Mouse (Mus musculus) forebrain, embryonic 13.5 days (tissue): ENCODE data around the gene Gatc. TPM values are rescaled to one million over a fixed set of nuclear protein-coding genes. Genes with fewer than 3 reads are reported as not detected.

Source experiments
- ATAC-seq: fragments of 200-750 bp; cut with Nextera tagmentation; 2 replicates; pipeline ENCODE4 v1.8.0; 2017
- H3K27ac ChIP-seq: fragments of 300-500 bp; sonication (generic); 2 replicates; pipeline ENCODE4 v1.5.1; 2015; ENCODE audit warnings: inconsistent platforms, mild to moderate bottlenecking, moderate library complexity
- H3K27me3 ChIP-seq: fragments of 300-500 bp; sonication (generic); 2 replicates; pipeline ENCODE4 v1.6.1; 2015; ENCODE audit warnings: mild to moderate bottlenecking, inconsistent platforms
- H3K36me3 ChIP-seq: fragments of 300-500 bp; sonication (generic); 2 replicates; pipeline ENCODE4 v1.6.1; 2015; ENCODE audit warnings: mild to moderate bottlenecking, inconsistent platforms; ENCODE audit not compliant: poor library complexity, severe bottlenecking
- H3K4me1 ChIP-seq: fragments of 300-500 bp; sonication (generic); 2 replicates; pipeline ENCODE4 v1.6.1; 2015; ENCODE audit warnings: inconsistent platforms
- H3K4me2 ChIP-seq: fragments of 300-500 bp; sonication (generic); 2 replicates; pipeline ENCODE4 v1.6.1; 2015; ENCODE audit warnings: inconsistent platforms, mild to moderate bottlenecking, moderate library complexity
- H3K4me3 ChIP-seq: fragments of 300-500 bp; sonication (generic); 2 replicates; pipeline ENCODE4 v1.5.1; 2015; ENCODE audit warnings: mild to moderate bottlenecking, inconsistent platforms
- H3K9ac ChIP-seq: fragments of 300-500 bp; sonication (generic); 2 replicates; pipeline ENCODE4 v1.6.1; 2015; ENCODE audit warnings: mild to moderate bottlenecking, inconsistent platforms
- H3K9me3 ChIP-seq: fragments of 300-500 bp; sonication (generic); replicated peaks from 2 replicates; pipeline ENCODE4 v1.6.1; 2016; ENCODE audit warnings: inconsistent platforms
- WGBS: fragments of 180-500 bp; shearing (Covaris S2); methylation state at CpG from one replicate; pipeline ENCODE4 v1.1.7; 2015; 5-methylcytosine and 5-hydroxymethylcytosine counted together
- polyA plus RNA-seq: library from polyadenylated mRNA; unstranded; fragments of >200 nt; fragmentation: Nextera tagmentation; extraction: Ambion mirVana; gene quantifications from 2 replicates; pipeline ENCODE4 v1.2.1, GENCODE M21; 2015

The Gatc gene
- polyA plus RNA-seq, 1 experiment from 2014 or later, result 34.1 TPM

DNA sequence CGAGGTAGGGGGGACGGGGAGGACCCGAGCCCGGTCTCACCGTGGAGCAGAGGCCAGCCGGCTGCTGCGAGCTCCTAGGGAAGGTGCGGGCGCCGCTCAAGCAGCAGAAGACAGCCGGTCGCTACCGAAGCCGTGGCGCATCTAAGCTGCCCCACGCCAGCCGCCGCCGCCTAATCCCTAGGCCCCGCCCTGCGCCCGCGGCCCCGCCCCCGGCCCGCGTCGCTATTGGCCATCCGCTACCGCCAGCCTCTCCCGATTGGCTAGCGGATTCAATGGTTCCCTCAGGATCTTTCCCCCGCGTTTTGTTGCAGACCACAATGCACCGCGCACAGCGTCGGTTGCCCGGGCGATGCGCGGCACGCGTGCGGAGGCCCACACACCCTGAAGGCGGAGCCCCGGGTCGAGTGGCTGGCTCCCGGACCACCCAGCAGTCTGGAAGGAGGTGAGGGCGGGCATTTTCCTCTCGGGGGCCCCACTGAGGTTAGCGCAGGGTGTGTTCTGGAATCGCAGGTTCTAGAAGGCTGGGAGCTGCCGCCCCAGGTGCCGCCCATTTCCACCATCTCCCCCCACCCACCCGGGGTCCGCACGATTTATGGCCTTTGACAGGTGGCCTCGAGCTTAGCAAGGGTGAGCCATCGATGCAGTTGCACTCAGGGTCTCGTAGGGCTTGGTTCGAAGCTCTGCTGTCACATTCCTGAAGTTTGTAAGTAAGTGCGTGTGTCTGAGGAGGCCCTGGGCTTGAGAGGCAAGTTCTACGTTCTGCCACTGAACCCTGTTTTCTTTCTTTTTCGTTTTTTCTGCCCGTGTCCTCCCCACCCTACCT lies 40.0 kb downstream of the Gatc start, which contains the start of gene Dynll1:
TSS of gene Dynll1 (minus strand) at position 208 of the 823 bp plus-strand sequence.
- Histone ChIP-seq H3K4me1 (peaks cover 32% of the 10 kb centered on the region), H3K27ac (peak within 1 kb of the TSS; percentile 90), H3K27me3 (no peaks in the 10 kb centered on the region), H3K36me3 (peaks cover 33% of the 10 kb centered on the region), H3K4me2 (peak within 1 kb of the TSS; percentile 83), H3K9me3 (no peaks in the 10 kb centered on the region), H3K9ac (peak within 1 kb of the TSS; percentile 82), H3K4me3 (peak within 1 kb of the TSS; percentile 62)
- under 1% methylated on average over 54 of the region's 66 CpGs for WGBS
- ATAC-seq, result peak; percentile 98

DNA sequence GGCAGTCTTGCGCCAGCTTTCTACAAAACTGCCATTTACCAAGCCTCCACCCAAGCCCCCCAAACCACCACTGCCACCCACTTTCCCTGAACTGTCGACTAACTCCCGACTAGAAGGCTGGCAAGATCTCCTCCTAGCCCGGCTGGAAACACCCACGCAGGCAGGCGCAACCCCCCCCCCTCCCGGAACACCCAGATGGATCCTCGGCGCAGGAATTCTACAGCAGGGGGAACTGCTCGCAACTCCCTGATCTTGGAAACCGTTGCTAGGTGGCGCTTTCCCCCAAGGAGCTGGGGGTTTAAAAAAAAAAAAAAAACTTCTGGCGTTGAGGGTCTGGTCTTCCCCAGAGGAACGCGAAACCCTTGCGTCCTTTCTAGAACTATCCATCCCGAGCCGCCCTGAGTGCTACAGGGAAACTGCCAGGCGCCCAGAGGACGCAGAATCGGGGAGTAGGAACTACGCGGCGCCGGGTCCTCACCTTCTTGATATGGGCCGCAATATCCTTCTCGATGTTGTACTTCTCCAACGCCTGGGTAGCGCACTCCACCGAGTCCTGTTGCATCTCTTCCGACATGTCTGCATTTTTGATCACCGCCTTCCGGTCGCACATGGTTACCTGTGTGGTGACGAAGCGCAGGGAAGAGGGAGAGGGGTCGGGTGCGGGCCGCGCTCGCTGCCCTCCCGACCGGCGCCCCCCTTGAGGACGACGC lies 40.8 kb downstream of the Gatc start:
- WGBS, result under 1% methylated on average over 46 of the region's 46 CpGs
- H3K27ac ChIP-seq, result peak overlapping the region; percentile 90
- H3K36me3 ChIP-seq, result peaks cover 41% of the 10 kb centered on the region
- no peaks in the 10 kb centered on the region for H3K27me3 ChIP-seq
- H3K9ac ChIP-seq, result peak overlapping the region; percentile 82
- peak overlapping the region; percentile 62 for H3K4me3 ChIP-seq
- H3K4me1 ChIP-seq, result peaks cover 32% of the 10 kb centered on the region
- no peaks in the 10 kb centered on the region for H3K9me3 ChIP-seq
- ATAC-seq, result no peak; the same call in none of the 2 replicates
- H3K4me2 ChIP-seq, result peak overlapping the region; percentile 83

GRCm38 (mm10) chr5:115296347-115296746 lies 44.6 kb downstream of the Gatc start:
- Histone ChIP-seq H3K27me3 (no peaks in the 10 kb centered on the region), H3K4me3 (no peak overlapping the region), H3K9ac (no peak overlapping the region), H3K4me2 (no peak overlapping the region), H3K36me3 (peaks cover 76% of the 10 kb centered on the region), H3K27ac (no peak overlapping the region), H3K9me3 (no peaks in the 10 kb centered on the region), H3K4me1 (peaks cover 27% of the 10 kb centered on the region)
- ATAC-seq, result no peak
- WGBS, result 92% methylated on average over 10 of the region's 10 CpGs

DNA sequence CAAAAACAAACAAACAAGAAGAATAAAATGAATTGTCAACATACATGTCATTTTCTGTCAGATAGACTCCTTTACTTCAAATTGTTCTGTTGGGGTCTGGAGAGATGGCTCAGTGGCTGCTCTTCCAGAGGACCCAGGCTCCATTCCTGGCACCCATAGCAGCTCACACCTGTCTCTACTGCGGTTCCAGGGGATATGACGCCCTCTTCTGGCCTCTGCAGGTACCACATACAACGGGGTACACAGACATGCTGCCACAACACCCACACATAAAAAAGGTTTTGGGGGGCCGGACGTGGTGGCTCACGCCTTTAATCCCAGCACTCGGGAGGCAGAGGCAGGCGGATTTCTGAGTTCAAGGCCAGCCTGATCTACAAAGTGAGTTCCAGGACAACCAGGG lies 46.8 kb downstream of the Gatc start:
- no peak for ATAC-seq
- Histone ChIP-seq H3K4me1 (peaks cover 20% of the 10 kb centered on the region), H3K27me3 (no peaks in the 10 kb centered on the region), H3K4me2 (no peak overlapping the region), H3K4me3 (no peak overlapping the region), H3K9ac (no peak overlapping the region), H3K27ac (no peak overlapping the region), H3K36me3 (peaks cover 95% of the 10 kb centered on the region), H3K9me3 (no peaks in the 10 kb centered on the region)
- 92% methylated on average over 8 of the region's 8 CpGs for WGBS

DNA sequence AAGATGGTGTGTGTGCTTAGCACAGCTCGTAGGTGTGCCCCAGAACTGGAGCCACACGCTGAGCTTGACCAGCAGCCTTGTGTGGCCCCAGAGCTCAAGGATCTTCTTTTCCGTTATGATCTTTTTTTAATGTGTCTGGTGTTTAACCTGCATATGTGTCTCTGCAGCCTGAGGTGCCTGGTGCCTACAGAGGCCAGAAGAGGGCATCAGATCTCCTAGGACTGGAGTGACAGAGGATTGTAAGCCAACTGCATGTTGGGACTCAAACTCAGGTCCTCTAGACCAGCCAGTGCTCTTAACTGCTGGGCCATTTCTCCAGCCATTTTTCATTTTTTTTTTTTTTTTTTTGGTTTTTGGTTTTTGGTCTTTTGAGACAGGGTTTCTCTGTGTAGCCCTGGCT lies 56.2 kb downstream of the Gatc start:
- Histone ChIP-seq H3K27me3 (no peaks in the 10 kb centered on the region), H3K4me2 (no peak overlapping the region), H3K4me3 (no peak overlapping the region), H3K9me3 (no peaks in the 10 kb centered on the region), H3K36me3 (peaks cover 49% of the 10 kb centered on the region), H3K9ac (no peak overlapping the region), H3K4me1 (peaks cover 6% of the 10 kb centered on the region), H3K27ac (no peak overlapping the region)
- 88% methylated on average over 3 of the region's 3 CpGs for WGBS
- ATAC-seq, result no peak

Other genes starting within 250 kb of the Gatc start
- 38.4 and 40.9 TPM in 2 replicates for gene Gm10401, start 242.9 kb downstream of the Gatc start, polyA plus RNA-seq
- 27.7 and 28.6 TPM in 2 replicates for gene Acads, start 221.8 kb downstream of the Gatc start, polyA plus RNA-seq
- gene Unc119b, start 206.2 kb downstream of the Gatc start, polyA plus RNA-seq, result 44.8 and 49.9 TPM in 2 replicates
- gene Mlec, start 183.0 kb downstream of the Gatc start, polyA plus RNA-seq, result 23.5 and 25.9 TPM in 2 replicates
- 5.7 and 12.6 TPM in 2 replicates for gene Cabp1, start 146.8 kb downstream of the Gatc start, polyA plus RNA-seq
- gene Pop5, start 105.3 kb downstream of the Gatc start, polyA plus RNA-seq, result 102 and 112 TPM in 2 replicates
- 134 and 138 TPM in 2 replicates for gene Rnf10, start 68.3 kb downstream of the Gatc start, polyA plus RNA-seq
- 53.7 and 54.0 TPM in 2 replicates for gene Coq5, start 61.5 kb downstream of the Gatc start, polyA plus RNA-seq
- gene Dynll1, start 40.2 kb downstream of the Gatc start, polyA plus RNA-seq, result 1,571 and 1,757 TPM in 2 replicates
- gene Srsf9, start 14.0 kb downstream of the Gatc start, polyA plus RNA-seq, result 255 and 263 TPM in 2 replicates
- gene Triap1, start within 50 bp of the Gatc start, polyA plus RNA-seq, result 58.6 and 64.3 TPM in 2 replicates
- gene Cox6a1, start 7.8 kb upstream of the Gatc start, polyA plus RNA-seq, result 965 and 999 TPM in 2 replicates
- gene Msi1, start 88.4 kb upstream of the Gatc start, polyA plus RNA-seq, result 99.0 and 107 TPM in 2 replicates
- not detected in 2 replicates for gene Pla2g1b, start 125.1 kb upstream of the Gatc start, polyA plus RNA-seq
- gene Sirt4, start 143.5 kb upstream of the Gatc start, polyA plus RNA-seq, result 24.7 TPM in 2 replicates
- 16.8 and 17.7 TPM in 2 replicates for gene Pxn, start 165.5 kb upstream of the Gatc start, polyA plus RNA-seq
- gene Rplp0, start 218.3 kb upstream of the Gatc start, polyA plus RNA-seq, result 1,081 and 1,088 TPM in 2 replicates
- gene Gcn1l1, start 224.1 kb upstream of the Gatc start, polyA plus RNA-seq, result 41.7 and 46.1 TPM in 2 replicates